Mouse (Mus musculus) cerebellum, adult 2 months (tissue): ENCODE data around the gene Dock11.

Source experiments
- CTCF ChIP-seq: fragments of 200-500 bp; IDR thresholded peaks from 2 replicates; pipeline ENCODE4 v1.5.1; 2011; ENCODE audit warnings: low read depth, mild to moderate bottlenecking, control low read depth, low read length, moderate library complexity, borderline replicate concordance; ENCODE audit not compliant: insufficient read depth
- POLR2A ChIP-seq: fragments of 200-500 bp; IDR thresholded peaks from 2 replicates; pipeline ENCODE4 v1.6.1; 2011; ENCODE audit warnings: low read length, control low read depth, borderline replicate concordance; ENCODE audit not compliant: insufficient read depth

GRCm38 (mm10) chrX:35997004-35997403 lies 108.4 kb downstream of the Dock11 start:
- TF ChIP-seq POLR2A (no peak), CTCF (peak; percentile 21; the same call in 1 of the 2 replicates)
